Mouse (Mus musculus): ENCODE data around the gene Gm20696.

- TF ChIP-seq CTCF (IDR thresholded peaks at IDR 0.05; ENCODE audit: low read depth, low read length) (no peak), TAL1 (conservative IDR thresholded peaks at IDR 0.05; ENCODE audit: low read depth, low read length) (no peak), GATA1 (IDR thresholded peaks at IDR 0.05; ENCODE audit: borderline replicate concordance, low read length) (no peak)
Observed at GRCm38 (mm10) chr6:99498082-99498481, 168.5 kb downstream of the Gm20696 start.

All from G1E (cell line).